Mouse (Mus musculus) liver, adult 2 months (tissue): Measurements from ENCODE around the gene Tspan17. TPM values are rescaled to one million over a fixed set of nuclear protein-coding genes. Genes with fewer than 3 reads are reported as not detected.

Source experiments
- DNase-seq: peaks from one replicate; pipeline ENCODE4 v3.0.0-alpha.2; 2011; ENCODE audit warnings: low read depth, low spot score; ENCODE audit errors: extremely low read depth
- H3K27ac ChIP-seq: fragments of 200-500 bp; replicated peaks from 2 replicates; pipeline ENCODE4 v1.5.1; 2012; ENCODE audit warnings: low read depth, mild to moderate bottlenecking, control low read depth, inconsistent platforms, low read length; ENCODE audit not compliant: insufficient read depth
- H3K27me3 ChIP-seq: fragments of 200-500 bp; 2 replicates; pipeline ENCODE4 v1.6.1; 2012; ENCODE audit warnings: mild to moderate bottlenecking, moderate library complexity, low read length, inconsistent platforms; ENCODE audit not compliant: control insufficient read depth, insufficient read depth
- H3K36me3 ChIP-seq: fragments of 200-500 bp; 2 replicates; pipeline ENCODE4 v1.6.1; 2012; ENCODE audit warnings: low read length, inconsistent platforms; ENCODE audit not compliant: control insufficient read depth, insufficient read depth
- H3K4me1 ChIP-seq: fragments of 200-500 bp; 2 replicates; pipeline ENCODE4 v1.6.1; 2011; ENCODE audit warnings: low read length; ENCODE audit not compliant: control insufficient read depth, insufficient read depth
- H3K4me3 ChIP-seq: fragments of 200-500 bp; 2 replicates; pipeline ENCODE4 v1.5.1; 2011; ENCODE audit warnings: low read depth, mild to moderate bottlenecking, control low read depth, low read length, moderate library complexity; ENCODE audit not compliant: insufficient read depth
- H3K79me2 ChIP-seq: fragments of 200-500 bp; 2 replicates; pipeline ENCODE4 v1.6.1; 2012; ENCODE audit warnings: inconsistent platforms, mild to moderate bottlenecking, low read length, moderate library complexity; ENCODE audit not compliant: control insufficient read depth, insufficient read depth
- H3K9ac ChIP-seq: fragments of 200-500 bp; 2 replicates; pipeline ENCODE4 v1.6.1; 2012; ENCODE audit warnings: low read depth, mild to moderate bottlenecking, control low read depth, inconsistent platforms, low read length
- CTCF ChIP-seq: fragments of 200-500 bp; IDR thresholded peaks from 2 replicates; pipeline ENCODE4 v1.5.1; 2011; ENCODE audit warnings: low read depth, low read length, control low read depth
- POLR2A ChIP-seq: fragments of 200-500 bp; IDR thresholded peaks from 2 replicates; pipeline ENCODE4 v1.6.1; 2011; ENCODE audit warnings: low read length, control low read depth; ENCODE audit not compliant: insufficient read depth; ENCODE audit errors: extremely low read depth
- WGBS: fragments of 180-500 bp; shearing (Covaris S2); methylation state at CpG from one replicate; pipeline ENCODE4 v1.1.7; 2018; 5-methylcytosine and 5-hydroxymethylcytosine counted together
- polyA plus RNA-seq: library from polyadenylated mRNA; depleted of rRNA; stranded (reverse); fragments of >200 nt; gene quantifications from 2 replicates; pipeline ENCODE4 v1.2.3, GENCODE M21; 2012
- total RNA-seq: library from RNA; depleted of rRNA; stranded (reverse); fragments of >200 nt; gene quantifications from 2 replicates; pipeline ENCODE4 v1.2.3, GENCODE M21; 2014

The Tspan17 gene
- total and polyA plus RNA-seq, 2 experiments, result 0.74 to 1.4 TPM

GRCm38 (mm10) chr13:54821931-54822330 is 32.8 kb downstream of the Tspan17 start:
- H3K27me3 ChIP-seq, result no peaks in the 10 kb centered on the region
- TF ChIP-seq POLR2A (no peak), CTCF (no peak)
- no peak overlapping the region for H3K4me3 ChIP-seq
- no peaks in the 10 kb centered on the region for H3K79me2 ChIP-seq
- H3K36me3 ChIP-seq, result no peaks in the 10 kb centered on the region
- H3K9ac ChIP-seq, result no peak overlapping the region
- WGBS, result 59% methylated on average over 2 of the region's 2 CpGs
- no peak for DNase-seq
- no peaks in the 10 kb centered on the region for H3K4me1 ChIP-seq
- no peak overlapping the region for H3K27ac ChIP-seq

GRCm38 (mm10) chr13:54824111-54824931 is 35.1 kb downstream of the Tspan17 start:
- DNase-seq, result peak; percentile 11
- Histone ChIP-seq H3K27me3 (peaks cover 4% of the 10 kb centered on the region; the same call in 1 of the 2 replicates), H3K9ac (no peak overlapping the region), H3K79me2 (no peaks in the 10 kb centered on the region), H3K27ac (no peak overlapping the region), H3K4me1 (no peaks in the 10 kb centered on the region), H3K4me3 (no peak overlapping the region; the same call in 1 of the 2 replicates), H3K36me3 (no peaks in the 10 kb centered on the region)
- no peak for TF ChIP-seq POLR2A
- no peak for TF ChIP-seq CTCF
- 17% methylated on average over 25 of the region's 25 CpGs for WGBS

GRCm38 (mm10) chr13:54827992-54828391 is 38.8 kb downstream of the Tspan17 start:
- Histone ChIP-seq H3K27ac (no peak overlapping the region), H3K79me2 (no peaks in the 10 kb centered on the region), H3K4me3 (no peak overlapping the region), H3K4me1 (no peaks in the 10 kb centered on the region), H3K9ac (no peak overlapping the region), H3K36me3 (no peaks in the 10 kb centered on the region), H3K27me3 (peaks cover 4% of the 10 kb centered on the region; the same call in 1 of the 2 replicates)
- no peak for TF ChIP-seq POLR2A
- no peak for TF ChIP-seq CTCF
- no peak for DNase-seq
- 50% methylated on average over 7 of the region's 7 CpGs for WGBS

GRCm38 (mm10) chr13:54828508-54828907 is 39.3 kb downstream of the Tspan17 start:
- H3K9ac ChIP-seq, result no peak overlapping the region
- 60% methylated on average over 6 of the region's 6 CpGs for WGBS
- H3K27me3 ChIP-seq, result peaks cover 4% of the 10 kb centered on the region; the same call in 1 of the 2 replicates
- TF ChIP-seq POLR2A (no peak), CTCF (no peak)
- no peaks in the 10 kb centered on the region for H3K4me1 ChIP-seq
- no peaks in the 10 kb centered on the region for H3K36me3 ChIP-seq
- no peak overlapping the region for H3K4me3 ChIP-seq
- no peaks in the 10 kb centered on the region for H3K79me2 ChIP-seq
- peak; percentile 15 for DNase-seq
- no peak overlapping the region for H3K27ac ChIP-seq

GRCm38 (mm10) chr13:54829450-54829849 is 40.3 kb downstream of the Tspan17 start:
- peaks cover 4% of the 10 kb centered on the region; the same call in 1 of the 2 replicates for H3K27me3 ChIP-seq
- H3K79me2 ChIP-seq, result no peaks in the 10 kb centered on the region
- no peak for DNase-seq
- H3K9ac ChIP-seq, result no peak overlapping the region
- no peaks in the 10 kb centered on the region for H3K4me1 ChIP-seq
- WGBS, result 7% methylated on average over 13 of the region's 13 CpGs
- TF ChIP-seq CTCF (no peak), POLR2A (no peak)
- no peak overlapping the region for H3K4me3 ChIP-seq
- no peak overlapping the region for H3K27ac ChIP-seq
- no peaks in the 10 kb centered on the region for H3K36me3 ChIP-seq

- no peaks in the 10 kb centered on the region for H3K79me2 ChIP-seq
- no peaks in the 10 kb centered on the region for H3K36me3 ChIP-seq
- H3K4me3 ChIP-seq, result no peak overlapping the region
- H3K4me1 ChIP-seq, result no peaks in the 10 kb centered on the region
- no peak overlapping the region for H3K27ac ChIP-seq
- TF ChIP-seq POLR2A (no peak), CTCF (no peak)
- H3K9ac ChIP-seq, result no peak overlapping the region
- DNase-seq, result no peak
- no peaks in the 10 kb centered on the region; the same call in 1 of the 2 replicates for H3K27me3 ChIP-seq
- WGBS, result 75% methylated on average over 14 of the region's 14 CpGs
Measured at GRCm38 (mm10) chr13:54836351-54837030, 47.3 kb downstream of the Tspan17 start.
